In the genomic region with DNA sequence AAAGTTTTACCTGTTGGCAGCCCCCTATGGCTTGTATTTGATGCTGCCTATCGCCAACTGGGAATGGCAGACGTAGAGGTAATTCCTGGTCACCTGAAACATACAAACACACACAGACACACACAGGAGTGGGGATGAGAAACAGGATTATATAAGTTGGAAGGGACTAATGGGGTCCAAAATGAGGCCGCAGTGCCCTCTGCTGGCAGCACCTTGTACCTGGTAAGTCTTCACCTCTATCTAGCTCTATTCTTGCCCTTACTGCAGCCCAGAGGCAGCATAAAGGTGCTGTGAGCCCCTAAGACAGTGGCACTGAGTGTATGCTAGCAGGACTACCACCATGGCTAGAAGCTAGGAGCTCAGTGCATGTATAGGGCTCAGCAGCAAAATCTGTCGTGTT, we compare ENCODE assay signal across 9 mouse cellular contexts. TPM values are rescaled to one million over a fixed set of nuclear protein-coding genes. Genes with fewer than 3 reads are reported as not detected.
DNase-seq lines count a peak whose midpoint lies in the region; ATAC-seq lines count a peak whose summit lies in the region.
"Had no signal": no experiment of that assay in that cellular context is flagged by ENCODE, and none has a peak within 500 bp of the region (broad histone marks: within the 10 kb centered on the region; RNA-seq: fewer than 3 reads in every experiment).

No protein-coding gene starts in this region.

- H3K4me2 ChIP-seq in forebrain, embryonic 13.5 days: no peak overlapping the region
- H3K4me2 ChIP-seq in intestine, embryonic 15.5 days (replicated peaks): no peak overlapping the region
- H3K4me2 ChIP-seq in neural tube, embryonic 14.5 days (ENCODE audit: low read depth, low read length): no peak overlapping the region
- H3K4me2 ChIP-seq: embryonic facial prominence, embryonic 15.5 days had no signal

- no peaks in the 10 kb centered on the region for H3K4me1 ChIP-seq in forebrain, embryonic 13.5 days
- H3K4me1 ChIP-seq in intestine, embryonic 15.5 days (replicated peaks): no peaks in the 10 kb centered on the region
- no peaks in the 10 kb centered on the region for H3K4me1 ChIP-seq in neural tube, embryonic 14.5 days (ENCODE audit: control insufficient read depth, insufficient read depth, low read length)
- H3K4me1 ChIP-seq: embryonic facial prominence, embryonic 15.5 days had no signal

- no peak overlapping the region for H3K27ac ChIP-seq in forebrain, embryonic 13.5 days
- H3K27ac ChIP-seq in intestine, embryonic 15.5 days: no peak overlapping the region
- H3K27ac ChIP-seq in neural tube, embryonic 14.5 days (ENCODE audit: low read depth, low read length): no peak overlapping the region
- H3K27ac ChIP-seq: embryonic facial prominence, embryonic 15.5 days had no signal

- DNase-seq in ovary, postnatal 36 days (ENCODE audit: low spot score): peak; percentile 38
- DNase-seq in ovary, adult 18-20 months (ENCODE audit: low spot score): no peak
- peak; percentile 2 for DNase-seq in brain, embryonic 18.5 days (ENCODE audit: low read depth, low spot score)
- DNase-seq in left cerebral cortex, postnatal 4 days: peak; percentile 48
- no peak for DNase-seq in Muller cell, postnatal 12 days (ENCODE audit: inconsistent ontology term)

- no peaks in the 10 kb centered on the region for H3K27me3 ChIP-seq in forebrain, embryonic 13.5 days
- H3K27me3 ChIP-seq in intestine, embryonic 15.5 days (replicated peaks): no peaks in the 10 kb centered on the region
- H3K27me3 ChIP-seq in neural tube, embryonic 14.5 days (ENCODE audit: control insufficient read depth, insufficient read depth, low read length): no peaks in the 10 kb centered on the region
- H3K27me3 ChIP-seq: embryonic facial prominence, embryonic 15.5 days had no signal

- peak; percentile 33; the same call in 1 of the 2 replicates for ATAC-seq in forebrain, embryonic 13.5 days
- ATAC-seq in intestine, embryonic 15.5 days: peak; percentile 51; the same call in 1 of the 2 replicates
- peak; percentile 70; the same call in 1 of the 2 replicates for ATAC-seq in neural tube, embryonic 14.5 days (ENCODE audit: low read depth)

- H3K9ac ChIP-seq in forebrain, embryonic 13.5 days: no peak overlapping the region
- H3K9ac ChIP-seq in intestine, embryonic 15.5 days: no peak overlapping the region
- no peak overlapping the region for H3K9ac ChIP-seq in neural tube, embryonic 14.5 days (replicated peaks; ENCODE audit: low read depth, low read length)
- H3K9ac ChIP-seq: embryonic facial prominence, embryonic 15.5 days had no signal

- intact Hi-C loops in left cerebral cortex, postnatal 4 days (cut with DNase I): no loop called here

- no peak overlapping the region for H3K4me3 ChIP-seq in forebrain, embryonic 13.5 days
- no peak overlapping the region for H3K4me3 ChIP-seq in intestine, embryonic 15.5 days (replicated peaks)
- no peak overlapping the region for H3K4me3 ChIP-seq in neural tube, embryonic 14.5 days (ENCODE audit: low read depth, low read length)
- H3K4me3 ChIP-seq: embryonic facial prominence, embryonic 15.5 days had no signal

- no peaks in the 10 kb centered on the region for H3K9me3 ChIP-seq in forebrain, embryonic 13.5 days (replicated peaks)
- H3K9me3 ChIP-seq in intestine, embryonic 15.5 days: no peaks in the 10 kb centered on the region
- no peaks in the 10 kb centered on the region for H3K9me3 ChIP-seq in neural tube, embryonic 14.5 days (ENCODE audit: control insufficient read depth, low read length)
- H3K9me3 ChIP-seq: embryonic facial prominence, embryonic 15.5 days had no signal

- H3K36me3 ChIP-seq in forebrain, embryonic 13.5 days (ENCODE audit: poor library complexity, severe bottlenecking): no peaks in the 10 kb centered on the region
- H3K36me3 ChIP-seq in intestine, embryonic 15.5 days: no peaks in the 10 kb centered on the region
- no peaks in the 10 kb centered on the region for H3K36me3 ChIP-seq in neural tube, embryonic 14.5 days (ENCODE audit: control insufficient read depth, insufficient read depth, low read length)
- H3K36me3 ChIP-seq: embryonic facial prominence, embryonic 15.5 days had no signal

- WGBS in forebrain, embryonic 13.5 days: 49% methylated on average over 4 of the region's 4 CpGs
- 48% methylated on average over 4 of the region's 4 CpGs for WGBS in intestine, embryonic 15.5 days
- 43% methylated on average over 4 of the region's 4 CpGs for WGBS in neural tube, embryonic 14.5 days

RNA-seq across cellular contexts. Expression of a gene that starts 2.7 kb away (rescaled TPM):
- polyA plus RNA-seq in forebrain, embryonic 13.5 days (2015; fragmentation: Nextera tagmentation; extraction: Ambion mirVana): not detected in 2 replicates
- polyA plus RNA-seq in intestine, embryonic 15.5 days (2015; fragmentation: Nextera tagmentation; extraction: Ambion mirVana): 0.19 and 0.23 TPM in 2 replicates
- under 1 TPM in 1 of 2 experiments, not detected in 1; 0.28 TPM for total RNA-seq in left cerebral cortex, postnatal 4 days (2021)
- polyA plus RNA-seq in neural tube, embryonic 14.5 days (2014; fragmentation: Nextera tagmentation; extraction: Ambion mirVana): not detected in 2 replicates

RNA-seq across cellular contexts. Expression of a gene that starts 2.9 kb away (rescaled TPM):
- not detected in 2 replicates for polyA plus RNA-seq in forebrain, embryonic 13.5 days (2015; fragmentation: Nextera tagmentation; extraction: Ambion mirVana)
- 0.08 TPM in 1 of 2 replicates, not detected in the other for polyA plus RNA-seq in intestine, embryonic 15.5 days (2015; fragmentation: Nextera tagmentation; extraction: Ambion mirVana)
- under 1 TPM in 1 of 2 experiments, not detected in 1; 0.34 TPM for total RNA-seq in left cerebral cortex, postnatal 4 days (2021)
- polyA plus RNA-seq in neural tube, embryonic 14.5 days (2014; fragmentation: Nextera tagmentation; extraction: Ambion mirVana): not detected in 2 replicates

RNA-seq across cellular contexts. Expression of a gene that starts 57.5 kb away (rescaled TPM):
- polyA plus RNA-seq in forebrain, embryonic 13.5 days (2015; fragmentation: Nextera tagmentation; extraction: Ambion mirVana): 0.10 and 0.13 TPM in 2 replicates
- polyA plus RNA-seq in intestine, embryonic 15.5 days (2015; fragmentation: Nextera tagmentation; extraction: Ambion mirVana): 0.49 and 0.63 TPM in 2 replicates
- total RNA-seq in left cerebral cortex, postnatal 4 days (2021): not detected
- polyA plus RNA-seq in neural tube, embryonic 14.5 days (2014; fragmentation: Nextera tagmentation; extraction: Ambion mirVana): 0.15 TPM in 1 of 2 replicates, not detected in the other

RNA-seq across cellular contexts. Expression of a gene that starts 57.6 kb away (rescaled TPM):
- 6.2 and 7.0 TPM in 2 replicates for polyA plus RNA-seq in forebrain, embryonic 13.5 days (2015; fragmentation: Nextera tagmentation; extraction: Ambion mirVana)
- polyA plus RNA-seq in intestine, embryonic 15.5 days (2015; fragmentation: Nextera tagmentation; extraction: Ambion mirVana): 8.4 and 10.4 TPM in 2 replicates
- 10 to 100 TPM in 1 of 2 experiments, 1 to 10 TPM in 1; 9.8 to 11.3 TPM for total RNA-seq in left cerebral cortex, postnatal 4 days (2021)
- polyA plus RNA-seq in neural tube, embryonic 14.5 days (2014; fragmentation: Nextera tagmentation; extraction: Ambion mirVana): 4.5 and 5.4 TPM in 2 replicates

Comparison
In these comparisons a context has a peak if more than half of its experiments do, and no peak if none do; other contexts are left out.
1. DNase-seq: peak in ovary, postnatal 36 days (single experiment), brain, embryonic 18.5 days (single experiment) and left cerebral cortex, postnatal 4 days (single experiment); none in ovary, adult 18-20 months (single experiment) and Muller cell, postnatal 12 days (single experiment).
2. Peak in every context shown above with its lines, with median percentiles within 50 percentile points of each other: ATAC-seq.